Mouse (Mus musculus) stomach, embryonic 14.5 days (tissue): ENCODE data around the gene Srpk1. TPM values are rescaled to one million over a fixed set of nuclear protein-coding genes. Genes with fewer than 3 reads are reported as not detected.

Source experiments
- ATAC-seq: fragments of 200-750 bp; cut with Nextera tagmentation; 2 replicates; pipeline ENCODE4 v1.8.0; 2017; ENCODE audit warnings: low read depth, moderate TSS enrichment; ENCODE audit not compliant: insufficient number of reproducible peaks, insufficient read depth, low FRiP score
- H3K27ac ChIP-seq: fragments of 300-500 bp; sonication (generic); 2 replicates; pipeline ENCODE4 v1.5.1; 2014; ENCODE audit warnings: mild to moderate bottlenecking, low read length, moderate library complexity, mixed read lengths
- H3K27me3 ChIP-seq: fragments of 300-500 bp; sonication (generic); 2 replicates; pipeline ENCODE4 v1.6.1; 2014; ENCODE audit warnings: low read length, control low read depth, mixed read lengths; ENCODE audit not compliant: control insufficient read depth, insufficient read depth
- H3K36me3 ChIP-seq: fragments of 300-500 bp; sonication (generic); 2 replicates; pipeline ENCODE4 v1.6.1; 2014; ENCODE audit warnings: mild to moderate bottlenecking, control low read depth, low read length, moderate library complexity, mixed read lengths; ENCODE audit not compliant: control insufficient read depth, insufficient read depth
- H3K4me1 ChIP-seq: fragments of 300-500 bp; sonication (generic); 2 replicates; pipeline ENCODE4 v1.6.1; 2014; ENCODE audit warnings: low read length, control low read depth, mixed read lengths; ENCODE audit not compliant: control insufficient read depth, insufficient read depth
- H3K4me2 ChIP-seq: fragments of 300-500 bp; sonication (generic); replicated peaks from 2 replicates; pipeline ENCODE4 v1.6.1; 2014; ENCODE audit warnings: low read depth, low read length, control low read depth
- H3K4me3 ChIP-seq: fragments of 300-500 bp; sonication (generic); 2 replicates; pipeline ENCODE4 v1.5.1; 2014; ENCODE audit warnings: low read depth, low read length, control low read depth
- H3K9ac ChIP-seq: fragments of 300-500 bp; sonication (generic); replicated peaks from 2 replicates; pipeline ENCODE4 v1.6.1; 2014; ENCODE audit warnings: low read depth, mild to moderate bottlenecking, control low read depth, low read length, moderate library complexity, mixed read lengths
- H3K9me3 ChIP-seq: fragments of 300-500 bp; sonication (generic); 2 replicates; pipeline ENCODE4 v1.6.1; 2016; ENCODE audit warnings: low read depth, low read length, control low read depth; ENCODE audit not compliant: control insufficient read depth
- WGBS: fragments of 180-500 bp; shearing (Covaris S2); extraction: QIAGEN DNeasy Blood & Tissue Kit; methylation state at CpG from one replicate; pipeline ENCODE4 v1.1.7; 2014; 5-methylcytosine and 5-hydroxymethylcytosine counted together
- polyA plus RNA-seq: library from polyadenylated mRNA; unstranded; fragments of >200 nt; fragmentation: Nextera tagmentation; extraction: Ambion mirVana; gene quantifications from 2 replicates; pipeline ENCODE4 v1.2.1, GENCODE M21; 2014

Gene Srpk1
- polyA plus RNA-seq, 1 experiment from 2014 or later = 134 TPM

GRCm38 (mm10) chr17:28601557-28602250 is 20.8 kb downstream of the Srpk1 start:
- H3K9ac ChIP-seq = no peak overlapping the region
- no peak for ATAC-seq
- no peaks in the 10 kb centered on the region for H3K4me1 ChIP-seq
- H3K27ac ChIP-seq = no peak overlapping the region
- no peaks in the 10 kb centered on the region for H3K9me3 ChIP-seq
- H3K4me2 ChIP-seq = no peak overlapping the region
- peaks cover 77% of the 10 kb centered on the region for H3K36me3 ChIP-seq
- H3K27me3 ChIP-seq = no peaks in the 10 kb centered on the region
- WGBS = 90% methylated on average over 9 of the region's 9 CpGs
- no peak overlapping the region for H3K4me3 ChIP-seq

GRCm38 (mm10) chr17:28600780-28601179 is 21.7 kb downstream of the Srpk1 start:
- WGBS = 90% methylated on average over 5 of the region's 5 CpGs
- Histone ChIP-seq H3K4me2 (no peak overlapping the region), H3K4me3 (no peak overlapping the region), H3K36me3 (peaks cover 80% of the 10 kb centered on the region), H3K9ac (no peak overlapping the region), H3K9me3 (no peaks in the 10 kb centered on the region), H3K4me1 (no peaks in the 10 kb centered on the region), H3K27me3 (no peaks in the 10 kb centered on the region), H3K27ac (no peak overlapping the region)
- no peak for ATAC-seq

- Histone ChIP-seq H3K27me3 (no peaks in the 10 kb centered on the region), H3K4me1 (no peaks in the 10 kb centered on the region), H3K9me3 (no peaks in the 10 kb centered on the region), H3K36me3 (peaks cover 77% of the 10 kb centered on the region), H3K27ac (no peak overlapping the region), H3K9ac (no peak overlapping the region), H3K4me3 (no peak overlapping the region), H3K4me2 (no peak overlapping the region)
- 70% methylated on average over 4 of the region's 4 CpGs for WGBS
- ATAC-seq = no peak
Observed at GRCm38 (mm10) chr17:28593965-28594364, 28.5 kb downstream of the Srpk1 start.

- Histone ChIP-seq H3K9ac (no peak overlapping the region), H3K4me2 (no peak overlapping the region), H3K9me3 (no peaks in the 10 kb centered on the region), H3K27ac (no peak overlapping the region), H3K4me1 (no peaks in the 10 kb centered on the region), H3K36me3 (peaks cover 79% of the 10 kb centered on the region), H3K4me3 (no peak overlapping the region), H3K27me3 (no peaks in the 10 kb centered on the region)
- WGBS = 17% methylated on average over 4 of the region's 4 CpGs
- ATAC-seq = peak; percentile 37; the same call in 1 of the 2 replicates
Observed at GRCm38 (mm10) chr17:28592998-28593397, 29.5 kb downstream of the Srpk1 start.

DNA sequence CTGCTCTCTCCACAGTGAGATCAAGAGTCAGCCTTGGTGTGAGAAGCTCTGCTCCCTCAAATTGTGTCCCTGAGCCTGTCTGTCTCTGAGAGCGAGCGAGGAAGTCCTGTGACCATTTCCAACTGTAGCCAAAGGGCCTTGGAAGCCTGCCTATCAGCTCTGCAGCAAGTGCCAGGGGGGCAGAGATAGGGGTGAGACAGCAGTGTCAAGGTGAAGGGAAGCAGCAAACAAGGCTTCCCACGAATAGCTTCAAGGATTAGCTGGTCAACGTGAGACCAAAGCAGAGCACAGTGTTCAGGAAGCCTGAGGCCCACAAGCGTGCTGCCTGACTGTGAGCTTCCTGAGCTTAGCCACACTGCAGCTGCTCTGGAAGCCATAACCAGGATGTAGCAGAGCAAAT is 31.0 kb downstream of the Srpk1 start:
- Histone ChIP-seq H3K27me3 (no peaks in the 10 kb centered on the region), H3K27ac (no peak overlapping the region), H3K9ac (no peak overlapping the region), H3K9me3 (no peaks in the 10 kb centered on the region), H3K4me3 (no peak overlapping the region), H3K4me1 (no peaks in the 10 kb centered on the region), H3K4me2 (no peak overlapping the region), H3K36me3 (peaks cover 71% of the 10 kb centered on the region)
- no peak for ATAC-seq
- 92% methylated on average over 5 of the region's 5 CpGs for WGBS

GRCm38 (mm10) chr17:28590596-28590995 is 31.9 kb downstream of the Srpk1 start:
- H3K4me3 ChIP-seq = no peak overlapping the region
- WGBS = 75% methylated on average over 3 of the region's 3 CpGs
- H3K4me1 ChIP-seq = no peaks in the 10 kb centered on the region
- H3K27me3 ChIP-seq = no peaks in the 10 kb centered on the region
- no peak overlapping the region for H3K27ac ChIP-seq
- no peak for ATAC-seq
- H3K4me2 ChIP-seq = no peak overlapping the region
- peaks cover 62% of the 10 kb centered on the region for H3K36me3 ChIP-seq
- no peak overlapping the region for H3K9ac ChIP-seq
- H3K9me3 ChIP-seq = no peaks in the 10 kb centered on the region

- Histone ChIP-seq H3K4me3 (no peak overlapping the region), H3K27me3 (no peaks in the 10 kb centered on the region), H3K36me3 (peaks cover 57% of the 10 kb centered on the region), H3K4me2 (no peak overlapping the region), H3K4me1 (no peaks in the 10 kb centered on the region), H3K27ac (no peak overlapping the region), H3K9ac (no peak overlapping the region), H3K9me3 (no peaks in the 10 kb centered on the region)
- WGBS = 78% methylated on average over 2 of the region's 2 CpGs
- ATAC-seq = no peak
Observed at GRCm38 (mm10) chr17:28588591-28588990, 33.9 kb downstream of the Srpk1 start.

GRCm38 (mm10) chr17:28586509-28586908 is 36.0 kb downstream of the Srpk1 start:
- 91% methylated on average over 3 of the region's 3 CpGs for WGBS
- Histone ChIP-seq H3K27me3 (no peaks in the 10 kb centered on the region), H3K4me2 (no peak overlapping the region)

DNA sequence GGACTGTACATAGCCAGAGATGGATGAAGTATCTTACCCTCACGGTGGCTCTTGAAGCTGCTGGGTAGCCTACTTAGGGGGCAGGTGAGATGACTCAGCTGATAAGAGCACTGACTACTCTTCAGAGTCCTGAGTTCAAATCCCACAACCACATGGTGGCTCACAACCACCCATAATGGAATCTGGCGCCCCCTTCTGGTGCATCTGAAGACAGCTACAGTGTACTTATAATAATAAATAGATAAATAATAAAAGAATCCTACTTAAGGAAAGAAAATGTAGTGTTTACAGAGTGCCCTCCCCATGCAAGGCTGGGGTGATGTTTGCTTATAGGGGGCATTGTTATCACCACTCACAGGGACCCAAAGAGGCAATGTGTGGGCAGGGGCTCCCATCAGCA is 41.5 kb downstream of the Srpk1 start:
- Histone ChIP-seq H3K36me3 (no peaks in the 10 kb centered on the region), H3K9me3 (no peaks in the 10 kb centered on the region)

More at GRCm38 (mm10) chr17:28586509-28586908, 36.0 kb downstream of the Srpk1 start:
- no peaks in the 10 kb centered on the region for H3K4me1 ChIP-seq
- no peak for ATAC-seq
- no peak overlapping the region for H3K9ac ChIP-seq
- no peak overlapping the region for H3K27ac ChIP-seq
- no peaks in the 10 kb centered on the region for H3K9me3 ChIP-seq
- H3K4me3 ChIP-seq = no peak overlapping the region
- peaks cover 36% of the 10 kb centered on the region for H3K36me3 ChIP-seq

More for the DNA sequence above, 41.5 kb downstream of the Srpk1 start:
- Histone ChIP-seq H3K27ac (no peak overlapping the region), H3K4me1 (no peaks in the 10 kb centered on the region), H3K4me2 (no peak overlapping the region), H3K4me3 (no peak overlapping the region), H3K27me3 (no peaks in the 10 kb centered on the region), H3K9ac (no peak overlapping the region)
- no peak for ATAC-seq
- 59% methylated on average over 2 of the region's 2 CpGs for WGBS
